Mouse (Mus musculus) lung, adult 2 months (tissue): ENCODE results near the gene Sacm1l. TPM values are rescaled to one million over a fixed set of nuclear protein-coding genes. Genes with fewer than 3 reads are reported as not detected.

ENCODE experiments used
- DNase-seq: peaks from one replicate; pipeline ENCODE4 v3.0.0; 2022
- H3K4me1 ChIP-seq: fragments of 200-500 bp; 2 replicates; pipeline ENCODE4 v1.6.1; 2011; ENCODE audit warnings: low read length; ENCODE audit not compliant: control insufficient read depth, insufficient read depth
- H3K4me3 ChIP-seq: fragments of 200-500 bp; replicated peaks from 2 replicates; pipeline ENCODE3; 2011; ENCODE audit warnings: low read depth, mild to moderate bottlenecking, control low read depth, low read length; ENCODE audit errors: extremely low read depth
- CTCF ChIP-seq: fragments of 200-500 bp; IDR thresholded peaks from 2 replicates; pipeline ENCODE4 v1.5.1; 2011; ENCODE audit warnings: mild to moderate bottlenecking, low read length, control low read depth; ENCODE audit not compliant: insufficient read depth
- POLR2A ChIP-seq: fragments of 200-500 bp; IDR thresholded peaks from 2 replicates; pipeline ENCODE4 v1.6.1; 2011; ENCODE audit warnings: low read depth, mild to moderate bottlenecking, control low read depth, low read length, borderline replicate concordance; ENCODE audit errors: extremely low read depth
- WGBS: fragments of 180-500 bp; shearing (Covaris S2); methylation state at CpG from one replicate; pipeline ENCODE4 v1.1.7; 2018; 5-methylcytosine and 5-hydroxymethylcytosine counted together
- polyA plus RNA-seq: library from polyadenylated mRNA; depleted of rRNA; stranded (reverse); fragments of >200 nt; gene quantifications from 2 replicates; pipeline ENCODE4 v1.2.3, GENCODE M21; 2012

Sacm1l gene
- polyA plus RNA-seq, 1 experiment = 9.8 TPM

- no peak overlapping the region for H3K4me3 ChIP-seq
- DNase-seq = no peak
- WGBS = 48% methylated on average over 5 of the region's 5 CpGs
- H3K4me1 ChIP-seq = peaks cover 17% of the 10 kb centered on the region
- no peak for TF ChIP-seq CTCF
These were observed 38.6 kb upstream of the Sacm1l start for GRCm38 (mm10) chr9:123490930-123491329.

GRCm38 (mm10) chr9:123491917-123492585, 37.5 kb upstream of the Sacm1l start:
- TF ChIP-seq POLR2A (no peak), CTCF (no peak)
- DNase-seq = no peak
- peaks cover 13% of the 10 kb centered on the region for H3K4me1 ChIP-seq
- H3K4me3 ChIP-seq = no peak overlapping the region
- 44% methylated on average over 9 of the region's 9 CpGs for WGBS

GRCm38 (mm10) chr9:123496665-123497064, 32.9 kb upstream of the Sacm1l start:
- H3K4me1 ChIP-seq = peaks cover 7% of the 10 kb centered on the region; the same call in 1 of the 2 replicates
- WGBS = 40% methylated on average over 13 of the region's 13 CpGs
- no peak for DNase-seq

GRCm38 (mm10) chr9:123497906-123498305, 31.7 kb upstream of the Sacm1l start:
- WGBS = 36% methylated on average over 5 of the region's 5 CpGs
- TF ChIP-seq CTCF = no peak
- no peak for TF ChIP-seq POLR2A
- no peak overlapping the region for H3K4me3 ChIP-seq
- no peak for DNase-seq
- no peaks in the 10 kb centered on the region; the same call in 1 of the 2 replicates for H3K4me1 ChIP-seq

More at GRCm38 (mm10) chr9:123496665-123497064, 32.9 kb upstream of the Sacm1l start:
- TF ChIP-seq POLR2A (no peak), CTCF (no peak)
- no peak overlapping the region for H3K4me3 ChIP-seq

GRCm38 (mm10) chr9:123500480-123500879, 29.1 kb upstream of the Sacm1l start:
- no peak for DNase-seq
- WGBS = 61% methylated on average over 4 of the region's 4 CpGs
- TF ChIP-seq CTCF = no peak
- no peak for TF ChIP-seq POLR2A
- Histone ChIP-seq H3K4me3 (no peak overlapping the region), H3K4me1 (peaks cover 4% of the 10 kb centered on the region)

- no peak for DNase-seq
- Histone ChIP-seq H3K4me1 (peaks cover 18% of the 10 kb centered on the region), H3K4me3 (no peak overlapping the region)
- 64% methylated on average over 5 of the region's 5 CpGs for WGBS
- TF ChIP-seq CTCF (no peak), POLR2A (no peak)
These were observed 26.3 kb upstream of the Sacm1l start for GRCm38 (mm10) chr9:123503171-123503834.

GRCm38 (mm10) chr9:123504325-123504724, 25.2 kb upstream of the Sacm1l start:
- H3K4me3 ChIP-seq = no peak overlapping the region
- DNase-seq = no peak
- H3K4me1 ChIP-seq = peaks cover 18% of the 10 kb centered on the region
- TF ChIP-seq CTCF (peak; percentile 94), POLR2A (no peak)
- WGBS = 12% methylated on average over 2 of the region's 2 CpGs

- WGBS = 20% methylated on average over 1 of the region's 1 CpGs
- H3K4me3 ChIP-seq = no peak overlapping the region
- no peak for DNase-seq
- TF ChIP-seq CTCF (no peak), POLR2A (no peak)
- H3K4me1 ChIP-seq = peaks cover 22% of the 10 kb centered on the region
These were observed 24.0 kb upstream of the Sacm1l start for GRCm38 (mm10) chr9:123505598-123505997.

- WGBS = 18% methylated on average over 4 of the region's 4 CpGs
- DNase-seq = no peak
These were observed 23.1 kb upstream of the Sacm1l start for GRCm38 (mm10) chr9:123506270-123507146.

More at GRCm38 (mm10) chr9:123506270-123507146, 23.1 kb upstream of the Sacm1l start:
- TF ChIP-seq CTCF (no peak), POLR2A (no peak)
- peaks cover 22% of the 10 kb centered on the region for H3K4me1 ChIP-seq
- no peak overlapping the region for H3K4me3 ChIP-seq
